Mouse (Mus musculus): ENCODE data around the gene Clpb.

Gene Clpb

GRCm38 (mm10) chr7:101822836-101823757 is 159.7 kb downstream of the Clpb start:
- DNase-seq = no peak

- no peak for DNase-seq
These were observed 160.6 kb downstream of the Clpb start for GRCm38 (mm10) chr7:101823758-101824630.

GRCm38 (mm10) chr7:101830373-101830772 is 166.9 kb downstream of the Clpb start:
- DNase-seq = no peak

- no peak for DNase-seq
These were observed 168.0 kb downstream of the Clpb start for GRCm38 (mm10) chr7:101831437-101831836.

- no peak for DNase-seq
These were observed 168.9 kb downstream of the Clpb start for GRCm38 (mm10) chr7:101832372-101832771.

- DNase-seq = no peak
These were observed 169.9 kb downstream of the Clpb start for GRCm38 (mm10) chr7:101833352-101833751.

DNA sequence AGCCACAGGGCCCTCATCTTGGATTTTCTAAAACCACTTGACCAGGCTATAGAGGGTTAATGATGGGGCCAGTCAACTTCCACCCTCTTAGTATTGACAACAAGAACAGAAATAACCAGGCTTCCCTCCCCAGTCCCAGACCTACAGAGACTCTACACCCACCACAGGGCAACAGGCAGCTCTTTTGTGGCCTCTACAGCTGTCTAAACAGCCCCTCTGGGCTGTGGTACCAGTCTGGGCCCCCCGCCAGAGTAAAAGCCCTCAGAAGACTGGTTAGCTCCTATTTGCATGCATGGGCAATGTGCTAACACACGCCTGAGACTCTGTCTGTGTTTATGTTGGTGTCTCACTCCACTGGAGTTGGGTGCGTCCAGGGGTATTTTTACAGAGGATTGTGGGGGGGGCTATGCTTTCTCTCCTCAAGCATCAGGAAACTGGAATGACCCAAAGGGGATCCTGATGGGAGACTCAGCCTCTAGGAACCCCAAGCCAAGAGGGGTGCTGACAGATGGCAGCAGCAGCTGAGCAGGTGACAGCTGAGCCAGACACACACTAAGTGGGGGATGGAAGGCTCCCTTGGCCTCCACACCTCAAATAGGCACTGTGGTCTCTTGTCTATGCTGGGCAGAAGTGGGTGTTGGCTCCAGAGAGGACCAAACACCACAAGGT is 170.6 kb downstream of the Clpb start:
- DNase-seq = no peak

DNA sequence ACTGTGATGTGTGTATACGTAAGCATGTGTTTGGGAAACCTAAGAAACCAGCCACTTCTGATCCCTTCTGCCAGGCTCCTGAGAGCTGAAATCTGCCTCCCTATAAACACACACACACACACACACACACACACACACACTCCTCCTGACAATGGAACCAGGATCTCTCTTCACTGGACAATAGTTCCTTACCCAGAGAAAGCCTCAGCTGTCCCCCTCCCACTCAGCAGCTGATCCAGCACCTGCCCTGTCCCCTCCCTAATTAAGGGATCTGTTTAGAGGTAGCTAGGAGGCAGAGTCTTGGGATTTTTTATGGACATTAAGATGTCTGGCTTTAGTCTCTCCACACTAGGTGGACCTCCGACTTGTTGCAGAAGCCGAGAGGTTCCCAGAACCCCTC is 171.5 kb downstream of the Clpb start:
- DNase-seq = no peak

DNA sequence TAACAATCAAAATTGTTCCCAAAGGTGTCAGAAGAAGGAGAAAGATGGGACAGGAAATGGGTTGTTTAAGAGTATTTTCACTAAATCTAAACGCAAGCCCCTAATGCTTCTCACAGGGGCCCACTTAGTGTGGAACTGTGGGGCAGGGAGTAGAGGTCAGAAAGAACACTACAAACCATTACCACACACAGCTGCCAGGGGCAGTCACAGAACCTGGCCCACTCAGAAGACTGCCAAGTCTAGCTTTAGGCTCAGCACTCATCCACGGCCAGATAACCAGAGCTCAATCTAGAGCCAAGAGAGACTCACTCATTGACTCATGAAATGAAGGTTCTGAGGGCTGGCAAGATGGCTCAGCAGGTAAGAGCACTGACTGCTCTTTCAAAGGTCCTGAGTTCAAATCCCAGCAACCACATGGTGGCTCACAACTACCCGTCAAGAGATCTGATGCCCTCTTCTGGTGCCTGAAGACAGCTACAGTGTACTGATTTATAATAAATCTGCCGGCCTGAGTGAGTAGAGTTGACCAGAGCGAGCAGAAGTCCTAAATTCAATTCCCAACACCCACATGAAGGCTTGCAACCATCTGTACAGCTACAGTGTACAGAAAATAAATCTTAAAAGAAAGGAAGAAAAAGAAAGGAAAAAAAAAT is 172.2 kb downstream of the Clpb start:
- no peak for DNase-seq

DNA sequence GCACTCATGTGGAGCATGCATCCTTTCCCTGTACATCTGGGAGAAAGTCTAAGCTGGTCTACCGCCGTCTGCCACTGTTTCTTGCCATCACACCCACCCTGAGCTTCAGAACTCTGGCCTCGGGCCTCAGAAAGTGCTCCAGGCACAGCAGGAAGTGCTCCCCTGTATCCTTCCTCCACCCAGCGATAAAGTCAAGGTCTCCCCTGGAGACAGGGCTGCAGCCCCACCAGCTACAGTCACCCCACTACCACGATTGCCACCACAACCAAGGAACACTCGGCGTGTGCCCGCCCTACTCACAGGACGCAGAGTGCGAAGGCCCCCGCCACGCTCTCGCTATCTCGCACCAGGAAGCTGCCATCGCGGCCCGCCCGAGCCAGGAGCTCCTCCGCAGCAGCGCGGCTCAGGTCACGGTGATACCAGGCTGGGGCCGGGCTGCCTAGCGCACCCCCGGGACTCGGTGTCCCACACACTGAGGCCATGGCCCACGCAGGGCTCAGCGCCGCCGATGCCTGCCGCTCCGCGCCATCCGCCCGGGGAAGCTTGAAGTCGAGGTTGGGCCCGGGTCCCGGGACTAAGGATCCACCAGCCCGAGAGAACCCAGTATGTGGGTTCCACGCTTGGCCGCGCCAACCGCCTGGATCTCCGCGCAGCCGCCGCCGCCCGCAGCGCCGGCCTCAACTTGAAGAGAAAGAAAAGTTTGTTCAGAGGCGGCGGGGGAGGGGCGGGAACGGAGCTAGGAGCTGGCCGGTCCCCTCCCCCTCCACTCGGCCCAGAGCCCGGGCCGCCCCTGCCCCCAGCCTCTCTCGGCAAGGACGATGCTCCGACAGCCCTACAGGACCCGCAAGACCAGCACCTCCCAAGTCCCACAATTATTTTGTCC is 173.1 kb downstream of the Clpb start:
- peak; percentile 32 to 51 for DNase-seq

- DNase-seq = no peak
These were observed 173.7 kb downstream of the Clpb start for GRCm38 (mm10) chr7:101837154-101837605.

DNA sequence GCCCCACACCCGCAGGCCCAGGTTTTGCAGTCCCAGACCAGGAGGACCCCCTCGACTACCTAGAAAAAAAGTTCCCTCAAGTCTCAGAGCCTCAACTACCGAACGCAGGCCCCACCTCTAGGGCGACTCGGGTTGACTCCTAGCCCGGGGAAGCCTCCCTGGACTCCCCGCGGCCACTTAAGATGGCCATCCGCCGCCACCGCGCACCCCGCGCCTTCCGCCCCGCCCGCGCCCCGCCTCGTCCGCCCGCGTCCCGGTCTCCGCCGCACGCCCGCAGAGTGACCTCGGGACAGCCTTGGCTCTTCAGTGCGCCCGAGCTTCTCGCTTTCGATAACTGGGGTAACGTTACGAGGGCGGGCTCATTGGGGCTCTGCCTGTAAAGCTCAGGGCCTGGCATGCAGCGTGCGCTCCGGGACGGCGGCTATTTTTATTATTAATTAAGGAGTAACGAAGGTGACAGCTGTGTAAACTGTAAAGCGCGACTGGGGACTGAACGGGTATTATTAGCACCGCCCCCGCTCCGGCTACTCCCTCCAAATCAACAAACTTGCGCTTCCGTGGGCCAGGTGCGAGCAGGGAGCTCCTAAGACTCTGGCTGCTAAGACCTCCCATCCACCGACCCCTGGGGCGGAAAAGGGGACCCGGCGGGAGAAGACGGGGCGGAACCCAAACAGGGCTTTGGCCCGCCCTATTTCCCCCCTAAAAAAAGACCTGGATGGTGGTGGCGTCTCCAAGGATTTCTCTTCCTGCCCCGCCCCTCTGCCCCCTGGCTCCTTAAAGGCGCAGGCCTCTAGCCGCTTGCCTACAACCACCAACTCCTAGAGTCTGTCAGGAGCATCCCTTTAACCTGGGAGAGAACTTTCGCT is 174.4 kb downstream of the Clpb start, which contains the start of gene Inppl1:
Inppl1 (minus strand) TSS at position 624 of the 866 bp plus-strand sequence.
- peak; percentile 89 to 94 for DNase-seq

DNA sequence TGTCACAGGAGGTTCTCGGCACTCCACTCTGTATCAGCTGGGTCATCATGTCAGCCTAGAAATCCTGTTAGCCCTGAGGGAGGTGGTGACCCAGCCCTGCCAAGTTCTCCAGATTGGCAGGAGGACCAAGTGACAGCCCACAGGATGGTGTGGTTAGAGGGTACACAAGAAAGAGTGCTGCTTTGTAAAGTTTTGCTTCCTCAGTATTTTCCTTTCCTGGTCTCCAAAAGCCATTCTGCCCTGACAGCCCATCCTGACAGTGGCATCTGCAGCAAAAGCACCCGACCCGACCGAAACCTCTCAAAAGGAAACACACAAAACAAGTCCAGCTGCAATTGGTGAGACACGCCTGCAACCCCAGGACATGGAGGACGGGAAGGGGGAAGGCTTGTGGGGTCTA is 180.8 kb downstream of the Clpb start:
- no peak for DNase-seq

Measured in cerebellum, adult 18-20 months (tissue).